Mouse (Mus musculus) frontal cortex, adult 2 months (tissue): ENCODE results near the gene Cyp2d22. TPM values are rescaled to one million over a fixed set of nuclear protein-coding genes. Genes with fewer than 3 reads are reported as not detected.

Experiments used
- DNase-seq, 2 experiments: peaks; one replicate each; pipeline ENCODE4 v3.0.0; 2022; ENCODE audit warnings: low spot score in 1 of 2; ENCODE audit errors: extremely low spot score in 1 of 2
- polyA plus RNA-seq: library from polyadenylated mRNA; depleted of rRNA; stranded (reverse); fragments of >200 nt; gene quantifications from 2 replicates; pipeline ENCODE4 v1.2.3, GENCODE M21; 2012

Gene Cyp2d22
- polyA plus RNA-seq, 1 experiment = 46.2 TPM

GRCm38 (mm10) chr15:82347852-82348251 lies 32.2 kb downstream of the Cyp2d22 start:
- DNase-seq = no peak

- DNase-seq = no peak
Observed at GRCm38 (mm10) chr15:82347303-82347676, 32.8 kb downstream of the Cyp2d22 start.

DNA sequence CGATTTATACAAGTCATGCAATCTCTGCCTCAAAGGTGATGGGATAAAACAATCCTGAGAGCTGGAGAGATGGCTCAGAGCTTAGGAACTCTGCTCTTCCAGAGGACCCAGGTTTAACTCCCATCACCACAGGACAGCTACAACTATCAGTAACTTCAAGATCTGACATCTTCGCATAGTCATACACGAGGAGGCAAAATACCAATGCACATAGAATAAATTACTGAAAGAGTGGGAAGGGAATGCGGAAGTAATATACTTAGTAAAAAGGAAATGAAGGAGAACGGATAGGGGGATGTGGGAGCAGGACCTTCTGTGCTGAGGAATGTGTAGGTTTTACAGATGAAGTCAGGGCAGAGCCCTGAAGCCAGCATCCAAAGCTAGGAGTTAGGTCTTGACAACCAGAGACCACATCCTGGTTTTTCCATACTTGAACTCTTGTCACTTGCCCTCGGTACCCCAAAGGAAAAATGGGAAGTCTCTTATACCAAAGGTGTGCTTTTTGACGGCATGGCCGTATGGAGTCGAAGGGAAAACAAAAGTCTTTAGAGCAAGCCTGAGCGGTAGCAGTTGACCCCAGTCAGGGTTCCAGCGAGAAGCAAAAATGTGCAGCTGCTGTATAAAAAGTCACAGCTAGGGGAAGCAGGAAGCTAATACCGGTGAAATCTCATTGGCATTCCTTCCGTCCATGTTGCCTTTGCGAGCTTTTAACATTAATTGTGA lies 33.3 kb downstream of the Cyp2d22 start:
- DNase-seq = no peak

GRCm38 (mm10) chr15:82345820-82346470 lies 34.1 kb downstream of the Cyp2d22 start:
- peak; percentile 97 to 99 for DNase-seq

DNA sequence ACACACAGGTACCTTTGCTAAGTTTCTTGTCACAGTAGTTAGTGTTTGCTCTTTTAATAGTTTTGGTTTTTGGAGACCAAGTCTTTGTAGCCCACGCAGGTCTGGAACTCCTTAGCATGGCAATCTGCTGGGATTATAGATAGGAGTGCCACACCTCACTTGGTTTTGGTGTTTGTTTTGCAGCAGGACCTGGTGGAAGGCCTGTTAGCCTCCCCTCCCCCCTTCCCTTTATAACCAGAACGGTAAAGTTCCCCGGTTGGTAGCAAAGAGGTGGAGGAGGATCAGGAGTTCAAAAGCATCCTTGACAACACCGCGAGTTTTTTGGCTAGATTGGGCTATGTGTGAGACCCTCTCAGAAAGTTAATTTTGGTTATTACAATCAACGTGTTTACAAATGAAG lies 35.1 kb downstream of the Cyp2d22 start:
- no peak for DNase-seq

DNA sequence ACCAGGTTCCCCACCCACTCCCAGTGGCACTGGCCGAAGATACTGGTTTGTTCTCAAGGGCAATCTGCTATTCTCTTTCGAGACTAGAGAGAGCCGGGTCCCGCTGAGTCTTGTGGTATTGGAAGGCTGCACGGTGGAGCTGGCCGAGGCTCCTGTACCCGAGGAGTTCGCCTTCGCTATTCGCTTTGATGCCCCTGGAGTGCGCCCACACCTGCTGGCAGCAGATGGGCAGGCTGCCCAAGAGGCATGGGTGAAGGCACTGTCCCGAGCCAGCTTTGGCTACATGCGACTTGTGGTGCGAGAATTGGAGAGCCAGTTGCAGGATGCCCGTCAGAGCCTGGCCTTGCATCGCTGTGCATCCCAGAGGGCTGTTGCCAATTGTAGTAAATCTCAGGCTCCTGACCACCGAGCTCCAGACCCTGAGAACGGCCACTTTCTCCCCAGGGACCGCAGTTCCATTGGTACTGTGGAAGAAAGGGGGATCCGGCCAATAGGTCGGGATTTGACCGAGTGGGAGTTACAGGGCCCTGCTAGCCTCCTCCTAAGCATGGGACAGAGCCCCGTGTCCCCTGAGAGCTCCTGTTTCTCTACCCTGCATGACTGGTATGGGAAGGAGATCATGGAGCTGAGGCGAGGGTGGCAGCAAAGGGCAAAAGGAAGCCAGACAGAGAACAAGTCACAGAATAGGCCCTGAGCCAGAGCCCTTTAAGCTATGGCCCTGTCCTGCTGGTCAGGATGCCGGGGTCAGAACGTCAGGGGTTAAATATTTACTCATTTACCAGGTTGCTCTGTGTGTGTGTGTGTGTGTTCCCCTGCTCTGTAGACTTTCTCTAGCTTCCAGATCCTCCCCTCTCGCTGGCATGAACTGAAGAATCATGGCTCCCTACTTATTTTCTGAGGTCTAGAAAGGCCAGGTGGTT lies 36.4 kb downstream of the Cyp2d22 start:
- no peak for DNase-seq

DNA sequence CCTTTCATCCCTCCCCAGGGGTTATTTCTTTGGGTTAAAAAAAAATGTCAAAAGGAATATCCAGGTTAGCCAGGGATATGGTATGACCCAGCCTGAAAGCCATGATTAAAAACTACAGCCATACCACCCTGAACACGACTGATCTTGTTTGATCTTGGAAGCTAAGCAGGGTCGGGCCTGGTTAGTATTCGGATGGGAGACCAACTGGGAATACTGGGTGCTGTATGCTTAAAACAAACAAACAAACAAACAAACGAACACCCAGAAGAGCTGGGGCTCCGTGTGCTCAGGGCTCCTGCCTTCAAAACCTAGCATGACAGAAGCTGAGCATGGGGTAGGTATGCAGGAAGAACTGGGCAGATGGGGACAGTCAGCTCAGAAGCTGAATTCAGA lies 37.5 kb downstream of the Cyp2d22 start:
- no peak for DNase-seq

- no peak for DNase-seq
Observed at GRCm38 (mm10) chr15:82341675-82342542, 38.2 kb downstream of the Cyp2d22 start.

- DNase-seq = no peak
Observed at GRCm38 (mm10) chr15:82341036-82341501, 39.0 kb downstream of the Cyp2d22 start.

GRCm38 (mm10) chr15:82340414-82341035 lies 39.5 kb downstream of the Cyp2d22 start:
- no peak for DNase-seq

DNA sequence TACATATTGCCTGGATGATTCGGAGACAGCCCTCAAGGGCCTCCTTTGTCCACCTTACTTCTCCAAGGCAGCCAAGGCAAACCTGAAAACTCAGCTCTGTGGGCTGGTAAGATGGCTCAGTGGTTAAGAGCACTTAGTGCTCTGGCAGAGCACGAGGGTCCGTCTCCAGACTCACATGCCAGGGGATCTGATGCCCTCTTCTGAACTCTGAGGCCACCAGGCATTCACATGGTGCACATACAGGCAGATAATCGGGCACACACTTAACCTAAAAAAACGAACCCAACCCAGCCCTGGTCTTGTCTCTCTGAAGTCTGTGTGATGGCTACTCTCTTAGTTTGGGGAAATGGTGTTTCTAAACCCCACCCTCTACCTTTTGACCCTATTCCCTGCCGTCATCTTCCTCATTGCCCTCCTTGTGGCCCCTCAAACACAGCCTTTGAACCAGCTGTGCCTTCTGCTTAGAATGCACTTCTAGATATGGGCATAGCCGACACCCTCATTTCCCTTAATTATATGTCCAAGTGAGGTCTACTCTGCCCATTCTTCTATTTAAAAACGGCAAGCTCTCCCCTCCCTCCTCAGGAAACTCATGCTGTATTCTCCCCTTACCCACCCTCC lies 40.3 kb downstream of the Cyp2d22 start:
- DNase-seq = no peak

DNA sequence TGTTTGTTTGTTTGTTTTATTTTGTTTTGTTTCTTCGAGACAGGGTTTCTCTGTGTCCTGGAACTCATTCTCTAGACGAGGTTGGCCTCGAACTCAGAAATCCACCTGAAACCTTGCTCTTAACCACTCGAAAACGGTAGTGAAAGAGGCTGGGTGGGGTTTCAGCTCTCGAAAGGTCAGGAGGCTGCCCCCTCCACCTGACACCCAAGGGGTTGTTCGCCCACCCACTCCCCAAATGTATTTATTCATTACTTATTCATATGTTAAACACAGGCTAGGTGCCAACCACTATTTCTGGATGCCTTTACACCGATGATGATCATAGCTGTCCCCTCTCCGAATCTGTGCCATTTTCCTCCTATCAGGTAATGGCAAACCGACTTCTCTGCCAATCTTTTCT lies 40.9 kb downstream of the Cyp2d22 start:
- DNase-seq = no peak

GRCm38 (mm10) chr15:82338593-82339112 lies 41.4 kb downstream of the Cyp2d22 start, which contains the start of the genes Naga, Pheta2 and Smdt1:
Gene Naga (minus strand): TSS chr15:82338925.
Gene Pheta2 (plus strand): TSS chr15:82338942.
Gene Smdt1 (plus strand): TSS chr15:82338959.
- DNase-seq = peak; percentile 89 to 95

DNA sequence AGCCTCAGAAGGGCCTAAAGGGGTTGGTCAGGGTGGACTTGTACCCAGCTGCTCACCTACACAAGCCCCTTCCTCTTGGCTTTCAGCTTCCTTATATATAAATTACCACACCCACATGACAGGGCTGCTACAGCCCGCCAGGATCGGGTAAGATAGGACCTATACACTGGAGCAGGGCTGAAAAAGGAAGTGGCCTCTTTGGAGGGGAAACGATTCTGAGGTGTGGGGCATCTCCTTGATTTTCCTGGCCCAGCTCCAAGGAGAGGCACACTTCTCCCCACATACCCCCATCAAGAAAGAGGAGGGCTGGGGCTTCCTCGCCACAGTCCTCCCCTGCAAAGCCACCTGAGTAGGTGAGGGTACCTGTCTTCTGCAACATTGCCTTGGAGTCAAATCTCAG lies 42.2 kb downstream of the Cyp2d22 start:
- no peak for DNase-seq

- no peak for DNase-seq
Observed at GRCm38 (mm10) chr15:82336629-82337028, 43.4 kb downstream of the Cyp2d22 start.

DNA sequence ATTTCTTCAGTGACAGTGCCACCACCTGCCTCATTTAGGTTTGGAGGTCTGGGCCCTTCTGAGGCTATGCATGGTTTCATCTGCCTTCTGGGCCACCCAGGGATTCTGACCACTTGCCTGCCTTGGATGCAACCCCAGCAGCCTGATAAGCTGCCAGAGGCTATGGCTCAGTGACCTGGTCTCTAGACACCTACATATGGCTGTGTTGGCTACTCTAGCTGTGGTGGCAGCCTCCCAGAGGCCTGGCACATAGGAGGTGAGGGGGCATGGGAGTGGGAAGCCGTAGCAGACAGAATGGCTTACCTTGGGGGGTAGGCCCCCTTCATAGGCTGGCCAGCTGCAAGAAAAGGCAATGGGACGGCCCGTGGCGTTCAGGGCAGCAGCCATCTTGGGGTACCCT lies 44.9 kb downstream of the Cyp2d22 start:
- DNase-seq = no peak

DNA sequence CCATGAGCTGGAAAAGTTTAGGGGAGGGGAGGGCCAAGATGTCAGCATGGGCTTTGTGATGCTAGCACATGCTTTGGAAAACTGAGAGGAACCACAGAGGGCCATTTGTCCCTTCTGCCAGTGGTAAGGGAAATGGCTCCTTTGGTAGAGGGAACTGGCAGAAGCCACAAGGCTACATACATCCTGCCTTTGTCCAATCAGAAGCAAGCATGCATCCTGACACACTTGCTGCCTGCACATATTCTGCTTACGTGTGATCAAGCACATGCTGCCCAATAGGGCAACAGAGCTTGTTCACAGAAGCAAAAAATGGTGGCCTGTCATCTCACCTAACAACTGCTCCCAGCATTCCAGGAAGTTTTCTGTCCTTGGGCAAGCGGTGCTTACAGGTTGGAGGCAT lies 54.7 kb downstream of the Cyp2d22 start:
- DNase-seq = no peak

DNA sequence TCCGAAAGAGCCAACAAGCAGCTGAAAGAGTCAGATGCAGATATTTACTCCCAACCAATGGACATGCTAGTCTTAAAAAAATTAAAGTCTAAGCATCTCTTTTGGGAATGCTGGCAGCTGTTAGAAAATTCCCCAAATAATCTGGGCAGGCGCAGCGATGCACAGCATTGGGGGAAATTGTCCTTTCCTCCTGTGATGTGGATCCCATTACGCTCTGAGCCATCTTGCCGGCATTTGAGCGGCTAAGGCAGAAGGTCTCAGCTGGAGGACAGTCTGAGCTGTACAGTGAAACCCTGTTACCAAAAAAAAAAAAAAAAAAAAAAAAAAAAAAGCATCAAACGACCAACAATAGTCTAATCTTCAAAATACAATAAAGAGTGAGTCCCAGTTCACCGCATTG lies 57.9 kb downstream of the Cyp2d22 start:
- no peak for DNase-seq
